Mouse (Mus musculus) hindbrain, embryonic 14.5 days (tissue): Measurements from ENCODE around the gene B830017H08Rik. TPM values are rescaled to one million over a fixed set of nuclear protein-coding genes. Genes with fewer than 3 reads are reported as not detected.

Experiments used
- ATAC-seq: fragments of 200-750 bp; cut with Nextera tagmentation; 2 replicates; pipeline ENCODE4 v1.8.0; 2017; ENCODE audit warnings: moderate number of reproducible peaks, mild to moderate bottlenecking, moderate TSS enrichment, moderate library complexity; ENCODE audit not compliant: low FRiP score
- DNase-seq: peaks from one replicate; pipeline ENCODE4 v3.0.0-alpha.2; 2015; ENCODE audit warnings: low spot score
- H3K27ac ChIP-seq: fragments of 300-500 bp; sonication (generic); 2 replicates; pipeline ENCODE4 v1.5.1; 2014; ENCODE audit warnings: mild to moderate bottlenecking, moderate library complexity
- H3K27me3 ChIP-seq: fragments of 300-500 bp; sonication (generic); 2 replicates; pipeline ENCODE4 v1.6.1; 2014; ENCODE audit warnings: mild to moderate bottlenecking, low read length, mixed read lengths; ENCODE audit not compliant: control insufficient read depth, insufficient read depth
- H3K36me3 ChIP-seq: fragments of 300-500 bp; sonication (generic); replicated peaks from 2 replicates; pipeline ENCODE4 v1.6.1; 2014; ENCODE audit not compliant: control insufficient read depth, insufficient read depth
- H3K4me1 ChIP-seq: fragments of 300-500 bp; sonication (generic); replicated peaks from 2 replicates; pipeline ENCODE4 v1.6.1; 2014; ENCODE audit warnings: antibody characterized with exemption, low read length, mixed read lengths; ENCODE audit not compliant: control insufficient read depth, insufficient read depth
- H3K4me2 ChIP-seq: fragments of 300-500 bp; sonication (generic); replicated peaks from 2 replicates; pipeline ENCODE4 v1.6.1; 2014; ENCODE audit warnings: mild to moderate bottlenecking, moderate library complexity
- H3K4me3 ChIP-seq: fragments of 300-500 bp; sonication (generic); replicated peaks from 2 replicates; pipeline ENCODE4 v1.5.1; 2014; ENCODE audit warnings: mild to moderate bottlenecking, low read length
- H3K9ac ChIP-seq: fragments of 300-500 bp; sonication (generic); 2 replicates; pipeline ENCODE4 v1.6.1; 2014
- H3K9me3 ChIP-seq: fragments of 300-500 bp; sonication (generic); 2 replicates; pipeline ENCODE4 v1.6.1; 2016; ENCODE audit warnings: low read length; ENCODE audit not compliant: control insufficient read depth
- WGBS: fragments of 180-500 bp; shearing (Covaris S2); extraction: QIAGEN DNeasy Blood & Tissue Kit; methylation state at CpG from one replicate; pipeline ENCODE4 v1.1.7; 2014; 5-methylcytosine and 5-hydroxymethylcytosine counted together
- polyA plus RNA-seq: library from polyadenylated mRNA; unstranded; fragments of >200 nt; fragmentation: Nextera tagmentation; extraction: Ambion mirVana; gene quantifications from 2 replicates; pipeline ENCODE4 v1.2.1, GENCODE M21; 2014

Gene B830017H08Rik
- polyA plus RNA-seq, 1 experiment from 2014 or later: 6.1 TPM

DNA sequence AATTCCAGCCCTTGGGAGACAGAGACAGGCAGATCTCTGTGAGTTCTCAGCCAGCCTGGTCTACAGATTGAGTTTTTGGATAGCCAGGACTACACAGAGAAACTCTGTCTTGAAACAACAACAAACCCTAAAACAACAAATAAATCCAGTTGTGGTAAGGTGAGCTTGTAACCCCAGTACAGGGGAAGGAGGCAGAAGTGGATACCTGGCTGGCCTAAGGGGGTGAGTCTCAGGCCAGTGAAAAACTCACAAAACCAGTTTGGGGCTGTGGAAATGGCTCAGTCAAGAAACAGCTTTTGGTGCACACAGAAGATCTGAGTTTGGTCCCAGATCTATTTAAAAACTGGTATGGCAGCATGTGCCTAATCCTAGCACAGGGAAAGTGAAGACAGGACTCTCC lies 49.3 kb downstream of the B830017H08Rik start:
- Histone ChIP-seq H3K4me3 (no peak overlapping the region), H3K4me2 (no peak overlapping the region), H3K27ac (no peak overlapping the region), H3K9ac (no peak overlapping the region), H3K27me3 (no peaks in the 10 kb centered on the region), H3K9me3 (no peaks in the 10 kb centered on the region), H3K36me3 (0 out of 2 replicates have a peak, but pooled peaks cover 6% of the 10 kb centered on the region), H3K4me1 (peaks cover 9% of the 10 kb centered on the region; the same call in 1 of the 2 replicates)
- DNase-seq (no peak), ATAC-seq (no peak)

DNA sequence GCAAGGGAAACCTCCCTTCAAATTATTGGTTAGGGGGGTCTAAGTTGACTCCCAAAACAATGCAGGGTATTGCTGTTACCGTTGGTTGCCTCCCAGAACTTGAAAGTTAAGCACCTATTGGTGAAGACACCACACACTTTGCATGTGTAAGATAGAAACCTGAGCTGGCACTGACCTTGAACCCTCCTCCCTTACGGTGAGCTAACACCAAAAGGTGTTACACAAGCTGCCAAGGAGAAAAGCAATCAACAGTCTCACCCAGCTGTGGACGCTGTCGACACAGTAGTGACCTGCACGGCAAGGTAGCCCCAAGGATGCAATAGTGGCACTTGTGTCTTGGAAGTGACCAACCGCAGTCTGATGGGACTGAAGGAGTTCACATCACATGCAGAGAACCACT lies 51.2 kb downstream of the B830017H08Rik start:
- no peak for ATAC-seq
- Histone ChIP-seq H3K9ac (no peak overlapping the region), H3K9me3 (no peaks in the 10 kb centered on the region), H3K27me3 (no peaks in the 10 kb centered on the region), H3K36me3 (0 out of 2 replicates have a peak, but pooled peaks cover 6% of the 10 kb centered on the region), H3K4me2 (no peak overlapping the region), H3K4me3 (no peak overlapping the region), H3K27ac (no peak overlapping the region), H3K4me1 (peaks cover 9% of the 10 kb centered on the region; the same call in 1 of the 2 replicates)
- DNase-seq: no peak
- 90% methylated on average over 6 of the region's 6 CpGs for WGBS

Other genes starting within 250 kb of the B830017H08Rik start
- 41.2 and 42.0 TPM in 2 replicates for gene Slc7a4, start 249.9 kb upstream of the B830017H08Rik start, polyA plus RNA-seq
- 22.3 and 24.5 TPM in 2 replicates for gene Smpd4, start 213.8 kb upstream of the B830017H08Rik start, polyA plus RNA-seq
- 7.8 and 11.7 TPM in 2 replicates for gene Ccdc74a, start 186.7 kb upstream of the B830017H08Rik start, polyA plus RNA-seq
- gene Med15, start 100.2 kb upstream of the B830017H08Rik start, polyA plus RNA-seq: 38.2 and 42.0 TPM in 2 replicates
- 82.1 and 96.0 TPM in 2 replicates for gene Klhl22, start 73.5 kb upstream of the B830017H08Rik start, polyA plus RNA-seq
- gene Scarf2, start 35.8 kb upstream of the B830017H08Rik start, polyA plus RNA-seq: 2.9 and 3.4 TPM in 2 replicates
- gene Car15, start 5.2 kb downstream of the B830017H08Rik start, polyA plus RNA-seq: 2.5 and 3.4 TPM in 2 replicates
- gene Gm20518, start 58.5 kb downstream of the B830017H08Rik start, polyA plus RNA-seq: 0.29 and 0.48 TPM in 2 replicates
- 0.05 and 0.13 TPM in 2 replicates for gene Tssk1, start 61.1 kb downstream of the B830017H08Rik start, polyA plus RNA-seq
- gene Dgcr2, start 65.4 kb downstream of the B830017H08Rik start, polyA plus RNA-seq: 105 TPM in 2 replicates
- not detected in 2 replicates for gene Tssk2, start 65.5 kb downstream of the B830017H08Rik start, polyA plus RNA-seq
- gene Ess2, start 78.2 kb downstream of the B830017H08Rik start, polyA plus RNA-seq: 38.9 and 41.0 TPM in 2 replicates
- 0.44 and 1.1 TPM in 2 replicates for gene Gsc2, start 81.9 kb downstream of the B830017H08Rik start, polyA plus RNA-seq
- gene Slc25a1, start 95.1 kb downstream of the B830017H08Rik start, polyA plus RNA-seq: 175 and 176 TPM in 2 replicates
- not detected in 2 replicates for gene Vpreb2, start 147.3 kb downstream of the B830017H08Rik start, polyA plus RNA-seq
- gene Dgcr6, start 219.7 kb downstream of the B830017H08Rik start, polyA plus RNA-seq: 128 and 156 TPM in 2 replicates